Mouse (Mus musculus) brain, embryonic 14.5 days (tissue): ENCODE results near the gene Cog3.

ENCODE experiments used
- CTCF ChIP-seq: fragments of 200-500 bp; IDR thresholded peaks from 2 replicates; pipeline ENCODE4 v1.5.1; 2012; ENCODE audit warnings: inconsistent platforms, mild to moderate bottlenecking, moderate library complexity, borderline replicate concordance; ENCODE audit not compliant: insufficient read depth, insufficient read length; ENCODE audit errors: extremely low read depth
- POLR2A ChIP-seq: fragments of 200-500 bp; IDR thresholded peaks from 2 replicates; pipeline ENCODE4 v1.6.1; 2012; ENCODE audit warnings: mild to moderate bottlenecking, inconsistent platforms, borderline replicate concordance; ENCODE audit not compliant: poor library complexity, insufficient read depth, insufficient read length, severe bottlenecking; ENCODE audit errors: extremely low read depth

GRCm38 (mm10) chr14:75793110-75793509 is 38.8 kb upstream of the Cog3 start:
- TF ChIP-seq CTCF, result no peak
- no peak for TF ChIP-seq POLR2A
